Mouse (Mus musculus): ENCODE measurements at regions not wholly inside any gene's neighbourhood (a gene's known extent, or its start where the extent isn't known, plus 50 kb on each side); places are given as distances from the start of the nearest gene placed in this dataset.

GRCm38 (mm10) chr14:76318438-76318837 is 96.3 kb upstream of the Tsc22d1 start:
- Histone ChIP-seq H3K9me3 (ENCODE audit: control insufficient read depth, low read length) (no peaks in the 10 kb centered on the region), H3K27ac (ENCODE audit: low read depth, low read length) (no peak overlapping the region), H3K4me3 (ENCODE audit: low read depth, low read length) (no peak overlapping the region), H3K4me2 (ENCODE audit: low read depth, low read length, severe bottlenecking) (no peak overlapping the region), H3K36me3 (ENCODE audit: control insufficient read depth, insufficient read depth, low read length) (no peaks in the 10 kb centered on the region), H3K27me3 (ENCODE audit: control insufficient read depth, insufficient read depth, low read length) (no peaks in the 10 kb centered on the region), H3K4me1 (replicated peaks; ENCODE audit: control insufficient read depth, insufficient read depth, low read length) (no peaks in the 10 kb centered on the region), H3K9ac (ENCODE audit: low read length) (no peak overlapping the region)
- DNase-seq (ENCODE audit: low spot score), result no peak
- 85% methylated on average over 5 of the region's 5 CpGs for WGBS
- no peak for ATAC-seq (replicated peaks; ENCODE audit: low FRiP score)

- ATAC-seq (replicated peaks; ENCODE audit: low FRiP score), result no peak
- H3K4me2 ChIP-seq (ENCODE audit: low read depth, low read length, severe bottlenecking), result no peak overlapping the region
- H3K9me3 ChIP-seq (ENCODE audit: control insufficient read depth, low read length), result no peaks in the 10 kb centered on the region
- no peaks in the 10 kb centered on the region for H3K36me3 ChIP-seq (ENCODE audit: control insufficient read depth, insufficient read depth, low read length)
- no peak overlapping the region for H3K4me3 ChIP-seq (ENCODE audit: low read depth, low read length)
- no peak for DNase-seq (ENCODE audit: low spot score)
- H3K27ac ChIP-seq (ENCODE audit: low read depth, low read length), result no peak overlapping the region
- no peak overlapping the region for H3K9ac ChIP-seq (ENCODE audit: low read length)
- 90% methylated on average over 1 of the region's 1 CpGs for WGBS
- H3K4me1 ChIP-seq (replicated peaks; ENCODE audit: control insufficient read depth, insufficient read depth, low read length), result no peaks in the 10 kb centered on the region
- no peaks in the 10 kb centered on the region for H3K27me3 ChIP-seq (ENCODE audit: control insufficient read depth, insufficient read depth, low read length)
Measured at GRCm38 (mm10) chr14:76324246-76324645, 90.5 kb upstream of the Tsc22d1 start.

GRCm38 (mm10) chr14:76329983-76330382 is 84.8 kb upstream of the Tsc22d1 start:
- WGBS, result 89% methylated on average over 5 of the region's 5 CpGs
- H3K4me2 ChIP-seq (ENCODE audit: low read depth, low read length, severe bottlenecking), result no peak overlapping the region
- H3K36me3 ChIP-seq (ENCODE audit: control insufficient read depth, insufficient read depth, low read length), result no peaks in the 10 kb centered on the region
- H3K4me3 ChIP-seq (ENCODE audit: low read depth, low read length), result no peak overlapping the region
- no peak overlapping the region for H3K9ac ChIP-seq (ENCODE audit: low read length)
- H3K27me3 ChIP-seq (ENCODE audit: control insufficient read depth, insufficient read depth, low read length), result no peaks in the 10 kb centered on the region
- H3K4me1 ChIP-seq (replicated peaks; ENCODE audit: control insufficient read depth, insufficient read depth, low read length), result no peaks in the 10 kb centered on the region
- ATAC-seq (replicated peaks; ENCODE audit: low FRiP score) (no peak), DNase-seq (ENCODE audit: low spot score) (no peak)
- no peaks in the 10 kb centered on the region for H3K9me3 ChIP-seq (ENCODE audit: control insufficient read depth, low read length)
- no peak overlapping the region for H3K27ac ChIP-seq (ENCODE audit: low read depth, low read length)

GRCm38 (mm10) chr14:76331497-76332335 is 83.0 kb upstream of the Tsc22d1 start:
- H3K27ac ChIP-seq (ENCODE audit: low read depth, low read length), result no peak overlapping the region
- 51% methylated on average over 11 of the region's 11 CpGs for WGBS

GRCm38 (mm10) chr14:76332336-76332703 is 82.4 kb upstream of the Tsc22d1 start:
- DNase-seq (ENCODE audit: low spot score) (no peak), ATAC-seq (replicated peaks; ENCODE audit: low FRiP score) (no peak)
- Histone ChIP-seq H3K27me3 (ENCODE audit: control insufficient read depth, insufficient read depth, low read length) (no peaks in the 10 kb centered on the region), H3K4me3 (ENCODE audit: low read depth, low read length) (no peak overlapping the region), H3K4me2 (ENCODE audit: low read depth, low read length, severe bottlenecking) (no peak overlapping the region), H3K36me3 (ENCODE audit: control insufficient read depth, insufficient read depth, low read length) (no peaks in the 10 kb centered on the region), H3K4me1 (replicated peaks; ENCODE audit: control insufficient read depth, insufficient read depth, low read length) (no peaks in the 10 kb centered on the region), H3K9me3 (ENCODE audit: control insufficient read depth, low read length) (no peaks in the 10 kb centered on the region), H3K9ac (ENCODE audit: low read length) (no peak overlapping the region), H3K27ac (ENCODE audit: low read depth, low read length) (no peak overlapping the region)
- WGBS, result 85% methylated on average over 10 of the region's 10 CpGs

More at GRCm38 (mm10) chr14:76331497-76332335, 83.0 kb upstream of the Tsc22d1 start:
- peak; percentile 69; the same call in 1 of the 2 replicates for ATAC-seq (replicated peaks; ENCODE audit: low FRiP score)
- Histone ChIP-seq H3K4me1 (replicated peaks; ENCODE audit: control insufficient read depth, insufficient read depth, low read length) (no peaks in the 10 kb centered on the region), H3K36me3 (ENCODE audit: control insufficient read depth, insufficient read depth, low read length) (no peaks in the 10 kb centered on the region), H3K4me2 (ENCODE audit: low read depth, low read length, severe bottlenecking) (no peak overlapping the region), H3K9me3 (ENCODE audit: control insufficient read depth, low read length) (no peaks in the 10 kb centered on the region), H3K9ac (ENCODE audit: low read length) (no peak overlapping the region), H3K4me3 (ENCODE audit: low read depth, low read length) (no peak overlapping the region), H3K27me3 (ENCODE audit: control insufficient read depth, insufficient read depth, low read length) (no peaks in the 10 kb centered on the region)
- no peak for DNase-seq (ENCODE audit: low spot score)

GRCm38 (mm10) chr14:76340789-76341188 is 74.0 kb upstream of the Tsc22d1 start:
- Histone ChIP-seq H3K4me2 (ENCODE audit: low read depth, low read length, severe bottlenecking) (no peak overlapping the region), H3K27ac (ENCODE audit: low read depth, low read length) (no peak overlapping the region), H3K4me1 (replicated peaks; ENCODE audit: control insufficient read depth, insufficient read depth, low read length) (no peaks in the 10 kb centered on the region), H3K9ac (ENCODE audit: low read length) (no peak overlapping the region), H3K27me3 (ENCODE audit: control insufficient read depth, insufficient read depth, low read length) (no peaks in the 10 kb centered on the region), H3K36me3 (ENCODE audit: control insufficient read depth, insufficient read depth, low read length) (no peaks in the 10 kb centered on the region), H3K9me3 (ENCODE audit: control insufficient read depth, low read length) (no peaks in the 10 kb centered on the region), H3K4me3 (ENCODE audit: low read depth, low read length) (no peak overlapping the region)
- no peak for DNase-seq (ENCODE audit: low spot score)
- 91% methylated on average over 7 of the region's 7 CpGs for WGBS
- ATAC-seq (replicated peaks; ENCODE audit: low FRiP score), result no peak

- DNase-seq (ENCODE audit: low spot score), result no peak
- Histone ChIP-seq H3K27ac (ENCODE audit: low read depth, low read length) (no peak overlapping the region), H3K9me3 (ENCODE audit: control insufficient read depth, low read length) (no peaks in the 10 kb centered on the region), H3K36me3 (ENCODE audit: control insufficient read depth, insufficient read depth, low read length) (no peaks in the 10 kb centered on the region), H3K27me3 (ENCODE audit: control insufficient read depth, insufficient read depth, low read length) (no peaks in the 10 kb centered on the region), H3K9ac (ENCODE audit: low read length) (no peak overlapping the region), H3K4me2 (ENCODE audit: low read depth, low read length, severe bottlenecking) (no peak overlapping the region), H3K4me3 (ENCODE audit: low read depth, low read length) (no peak overlapping the region), H3K4me1 (replicated peaks; ENCODE audit: control insufficient read depth, insufficient read depth, low read length) (no peaks in the 10 kb centered on the region)
- no peak for ATAC-seq (replicated peaks; ENCODE audit: low FRiP score)
- 89% methylated on average over 10 of the region's 10 CpGs for WGBS
Measured at GRCm38 (mm10) chr14:76341226-76341625, 73.5 kb upstream of the Tsc22d1 start.

GRCm38 (mm10) chr14:76351856-76352255 is 62.9 kb upstream of the Tsc22d1 start:
- Histone ChIP-seq H3K36me3 (ENCODE audit: control insufficient read depth, insufficient read depth, low read length) (no peaks in the 10 kb centered on the region), H3K4me1 (replicated peaks; ENCODE audit: control insufficient read depth, insufficient read depth, low read length) (no peaks in the 10 kb centered on the region), H3K9ac (ENCODE audit: low read length) (no peak overlapping the region), H3K27ac (ENCODE audit: low read depth, low read length) (no peak overlapping the region), H3K9me3 (ENCODE audit: control insufficient read depth, low read length) (no peaks in the 10 kb centered on the region), H3K4me2 (ENCODE audit: low read depth, low read length, severe bottlenecking) (no peak overlapping the region), H3K4me3 (ENCODE audit: low read depth, low read length) (no peak overlapping the region), H3K27me3 (ENCODE audit: control insufficient read depth, insufficient read depth, low read length) (no peaks in the 10 kb centered on the region)
- ATAC-seq (replicated peaks; ENCODE audit: low FRiP score) (no peak), DNase-seq (ENCODE audit: low spot score) (no peak)
- 59% methylated on average over 9 of the region's 9 CpGs for WGBS

- no peak for ATAC-seq (replicated peaks; ENCODE audit: low FRiP score)
- no peak for DNase-seq (ENCODE audit: low spot score)
- no peaks in the 10 kb centered on the region for H3K27me3 ChIP-seq (ENCODE audit: control insufficient read depth, insufficient read depth, low read length)
- no peaks in the 10 kb centered on the region for H3K36me3 ChIP-seq (ENCODE audit: control insufficient read depth, insufficient read depth, low read length)
- H3K27ac ChIP-seq (ENCODE audit: low read depth, low read length), result no peak overlapping the region
- H3K9me3 ChIP-seq (ENCODE audit: control insufficient read depth, low read length), result no peaks in the 10 kb centered on the region
- H3K4me2 ChIP-seq (ENCODE audit: low read depth, low read length, severe bottlenecking), result no peak overlapping the region
- no peaks in the 10 kb centered on the region for H3K4me1 ChIP-seq (replicated peaks; ENCODE audit: control insufficient read depth, insufficient read depth, low read length)
- no peak overlapping the region for H3K4me3 ChIP-seq (ENCODE audit: low read depth, low read length)
- 72% methylated on average over 2 of the region's 2 CpGs for WGBS
- no peak overlapping the region for H3K9ac ChIP-seq (ENCODE audit: low read length)
Measured at GRCm38 (mm10) chr14:76356161-76356560, 58.6 kb upstream of the Tsc22d1 start.
